Mouse (Mus musculus) hindbrain, embryonic 14.5 days (tissue): ENCODE measurements around the gene Dok7. TPM values are rescaled to one million over a fixed set of nuclear protein-coding genes. Genes with fewer than 3 reads are reported as not detected.
A peak's percentile ranks its signal among the peaks of the same experiment; 100 is the strongest.

Source experiments
- microRNA-seq: library from miRNA; unstranded; fragments of <30 nt; microRNA quantifications from one replicate; pipeline ENCODE4, GENCODE M21; 2016
- polyA plus RNA-seq: library from polyadenylated mRNA; unstranded; fragments of >200 nt; fragmentation: Nextera tagmentation; extraction: Ambion mirVana; gene quantifications from 2 replicates; pipeline ENCODE4 v1.2.1, GENCODE M21; 2014

Dok7 gene
- polyA plus RNA-seq, 1 experiment from 2014 or later, result 5.5 TPM

Small RNA genes lying within 50 kb of the gene (microRNA-seq; reads per million reads assigned to microRNA genes)
- 8.7 reads per million, percentile 28 among the genes with 10 or more reads in this experiment for gene Mir3097

Other genes with a start within 250 kb of the Dok7 start
- gene Msantd1, start 148.8 kb upstream of the Dok7 start, polyA plus RNA-seq, result 2.6 and 5.3 TPM in 2 replicates
- 34.1 and 36.5 TPM in 2 replicates for gene Rgs12, start 107.3 kb upstream of the Dok7 start, polyA plus RNA-seq
- 0.48 and 0.72 TPM in 2 replicates for gene Hgfac, start 15.3 kb upstream of the Dok7 start, polyA plus RNA-seq
- gene Lrpap1, start 49.0 kb downstream of the Dok7 start, polyA plus RNA-seq, result 150 and 160 TPM in 2 replicates
- 0.67 and 1.1 TPM in 2 replicates for gene Adra2c, start 221.6 kb downstream of the Dok7 start, polyA plus RNA-seq